Mouse (Mus musculus): ENCODE data around the gene Wdr31. TPM values are rescaled to one million over a fixed set of nuclear protein-coding genes. Genes with fewer than 3 reads are reported as not detected.
A peak's percentile ranks its signal among the peaks of the same experiment; 100 is the strongest.
"Not testable (repeated sequence)": the region's sequence is repeated elsewhere in the genome, so short reads cannot be mapped to it uniquely, and the experiment has no call there.

The Wdr31 gene
- polyA plus RNA-seq, 1 experiment from 2014 or later: 11.5 TPM

- ATAC-seq (replicated peaks; ENCODE audit: low FRiP score); H3K9ac ChIP-seq (ENCODE audit: low read length); H3K36me3 ChIP-seq (ENCODE audit: control insufficient read depth, insufficient read depth, low read length); H3K4me1 ChIP-seq (replicated peaks; ENCODE audit: control insufficient read depth, insufficient read depth, low read length); H3K9me3 ChIP-seq (ENCODE audit: control insufficient read depth, low read length); DNase-seq (ENCODE audit: low spot score); H3K27ac ChIP-seq (ENCODE audit: low read depth, low read length): not testable (repeated sequence)
- peak overlapping the region; percentile 75 for H3K4me2 ChIP-seq (ENCODE audit: low read depth, low read length, severe bottlenecking)
- H3K27me3 ChIP-seq (ENCODE audit: control insufficient read depth, insufficient read depth, low read length): peaks cover 20% of the 10 kb centered on the region
- peak overlapping the region; percentile 37 for H3K4me3 ChIP-seq (ENCODE audit: low read depth, low read length)
- 15% methylated on average over 11 of the region's 11 CpGs for WGBS
These were observed 8.9 kb upstream of the Wdr31 start for GRCm38 (mm10) chr4:62479593-62479936.

GRCm38 (mm10) chr4:62477542-62478244, 7.0 kb upstream of the Wdr31 start:
- H3K9me3 ChIP-seq (ENCODE audit: control insufficient read depth, low read length): no peaks in the 10 kb centered on the region
- no peak overlapping the region for H3K27ac ChIP-seq (ENCODE audit: low read depth, low read length)
- no peak overlapping the region for H3K4me3 ChIP-seq (ENCODE audit: low read depth, low read length)
- H3K4me1 ChIP-seq (replicated peaks; ENCODE audit: control insufficient read depth, insufficient read depth, low read length): no peaks in the 10 kb centered on the region; the same call in 1 of the 2 replicates
- no peak for DNase-seq (ENCODE audit: low spot score)
- 89% methylated on average over 6 of the region's 6 CpGs for WGBS
- no peak for ATAC-seq (replicated peaks; ENCODE audit: low FRiP score)
- no peak overlapping the region for H3K4me2 ChIP-seq (ENCODE audit: low read depth, low read length, severe bottlenecking)
- H3K27me3 ChIP-seq (ENCODE audit: control insufficient read depth, insufficient read depth, low read length): peaks cover 20% of the 10 kb centered on the region
- H3K9ac ChIP-seq (ENCODE audit: low read length): no peak overlapping the region
- H3K36me3 ChIP-seq (ENCODE audit: control insufficient read depth, insufficient read depth, low read length): no peaks in the 10 kb centered on the region

GRCm38 (mm10) chr4:62475793-62476192, 5.1 kb upstream of the Wdr31 start:
- no peak overlapping the region for H3K9ac ChIP-seq (ENCODE audit: low read length)
- no peaks in the 10 kb centered on the region; the same call in 1 of the 2 replicates for H3K4me1 ChIP-seq (replicated peaks; ENCODE audit: control insufficient read depth, insufficient read depth, low read length)
- no peak overlapping the region for H3K4me3 ChIP-seq (ENCODE audit: low read depth, low read length)
- H3K27ac ChIP-seq (ENCODE audit: low read depth, low read length): no peak overlapping the region
- WGBS: 91% methylated on average over 6 of the region's 6 CpGs
- no peaks in the 10 kb centered on the region for H3K36me3 ChIP-seq (ENCODE audit: control insufficient read depth, insufficient read depth, low read length)
- no peak overlapping the region for H3K4me2 ChIP-seq (ENCODE audit: low read depth, low read length, severe bottlenecking)
- H3K27me3 ChIP-seq (ENCODE audit: control insufficient read depth, insufficient read depth, low read length): peaks cover 16% of the 10 kb centered on the region
- DNase-seq (ENCODE audit: low spot score): no peak
- ATAC-seq (replicated peaks; ENCODE audit: low FRiP score): no peak
- H3K9me3 ChIP-seq (ENCODE audit: control insufficient read depth, low read length): no peaks in the 10 kb centered on the region

GRCm38 (mm10) chr4:62475131-62475530, 4.4 kb upstream of the Wdr31 start:
- no peak for DNase-seq (ENCODE audit: low spot score)
- no peak overlapping the region for H3K9ac ChIP-seq (ENCODE audit: low read length)

GRCm38 (mm10) chr4:62472071-62472470, 1.4 kb upstream of the Wdr31 start:
- ATAC-seq (replicated peaks; ENCODE audit: low FRiP score) (no peak), DNase-seq (ENCODE audit: low spot score) (no peak)
- no peak overlapping the region for H3K27ac ChIP-seq (ENCODE audit: low read depth, low read length)
- no peak overlapping the region for H3K4me3 ChIP-seq (ENCODE audit: low read depth, low read length)
- no peak overlapping the region for H3K9ac ChIP-seq (ENCODE audit: low read length)
- H3K36me3 ChIP-seq (ENCODE audit: control insufficient read depth, insufficient read depth, low read length): no peaks in the 10 kb centered on the region
- H3K4me1 ChIP-seq (replicated peaks; ENCODE audit: control insufficient read depth, insufficient read depth, low read length): no peaks in the 10 kb centered on the region
- H3K4me2 ChIP-seq (ENCODE audit: low read depth, low read length, severe bottlenecking): no peak overlapping the region
- 95% methylated on average over 2 of the region's 2 CpGs for WGBS
- H3K9me3 ChIP-seq (ENCODE audit: control insufficient read depth, low read length): no peaks in the 10 kb centered on the region
- no peaks in the 10 kb centered on the region for H3K27me3 ChIP-seq (ENCODE audit: control insufficient read depth, insufficient read depth, low read length)

More at GRCm38 (mm10) chr4:62475131-62475530, 4.4 kb upstream of the Wdr31 start:
- Histone ChIP-seq H3K27me3 (ENCODE audit: control insufficient read depth, insufficient read depth, low read length) (peaks cover 10% of the 10 kb centered on the region), H3K9me3 (ENCODE audit: control insufficient read depth, low read length) (no peaks in the 10 kb centered on the region), H3K27ac (ENCODE audit: low read depth, low read length) (no peak overlapping the region), H3K4me1 (replicated peaks; ENCODE audit: control insufficient read depth, insufficient read depth, low read length) (no peaks in the 10 kb centered on the region; the same call in 1 of the 2 replicates), H3K4me3 (ENCODE audit: low read depth, low read length) (no peak overlapping the region), H3K36me3 (ENCODE audit: control insufficient read depth, insufficient read depth, low read length) (no peaks in the 10 kb centered on the region), H3K4me2 (ENCODE audit: low read depth, low read length, severe bottlenecking) (no peak overlapping the region)
- no peak for ATAC-seq (replicated peaks; ENCODE audit: low FRiP score)
- 78% methylated on average over 2 of the region's 2 CpGs for WGBS

GRCm38 (mm10) chr4:62468158-62468557, 2.5 kb downstream of the Wdr31 start:
- H3K27ac ChIP-seq (ENCODE audit: low read depth, low read length): no peak overlapping the region
- no peak overlapping the region for H3K4me2 ChIP-seq (ENCODE audit: low read depth, low read length, severe bottlenecking)
- H3K4me1 ChIP-seq (replicated peaks; ENCODE audit: control insufficient read depth, insufficient read depth, low read length): no peaks in the 10 kb centered on the region
- 95% methylated on average over 1 of the region's 1 CpGs for WGBS
- ATAC-seq (replicated peaks; ENCODE audit: low FRiP score): no peak
- H3K9ac ChIP-seq (ENCODE audit: low read length): no peak overlapping the region
- H3K36me3 ChIP-seq (ENCODE audit: control insufficient read depth, insufficient read depth, low read length): no peaks in the 10 kb centered on the region
- H3K27me3 ChIP-seq (ENCODE audit: control insufficient read depth, insufficient read depth, low read length): no peaks in the 10 kb centered on the region
- no peak for DNase-seq (ENCODE audit: low spot score)
- no peak overlapping the region for H3K4me3 ChIP-seq (ENCODE audit: low read depth, low read length)
- H3K9me3 ChIP-seq (ENCODE audit: control insufficient read depth, low read length): no peaks in the 10 kb centered on the region

- DNase-seq (ENCODE audit: low spot score) (no peak), ATAC-seq (replicated peaks; ENCODE audit: low FRiP score) (no peak)
- Histone ChIP-seq H3K9me3 (ENCODE audit: control insufficient read depth, low read length) (no peaks in the 10 kb centered on the region), H3K4me3 (ENCODE audit: low read depth, low read length) (no peak overlapping the region), H3K4me1 (replicated peaks; ENCODE audit: control insufficient read depth, insufficient read depth, low read length) (no peaks in the 10 kb centered on the region), H3K9ac (ENCODE audit: low read length) (no peak overlapping the region), H3K27ac (ENCODE audit: low read depth, low read length) (no peak overlapping the region), H3K4me2 (ENCODE audit: low read depth, low read length, severe bottlenecking) (no peak overlapping the region), H3K36me3 (ENCODE audit: control insufficient read depth, insufficient read depth, low read length) (no peaks in the 10 kb centered on the region; the same call in 1 of the 2 replicates), H3K27me3 (ENCODE audit: control insufficient read depth, insufficient read depth, low read length) (no peaks in the 10 kb centered on the region)
- 97% methylated on average over 2 of the region's 2 CpGs for WGBS
These were observed 7.6 kb downstream of the Wdr31 start for GRCm38 (mm10) chr4:62463124-62463523.

- Histone ChIP-seq H3K36me3 (ENCODE audit: control insufficient read depth, insufficient read depth, low read length) (no peaks in the 10 kb centered on the region; the same call in 1 of the 2 replicates), H3K27me3 (ENCODE audit: control insufficient read depth, insufficient read depth, low read length) (no peaks in the 10 kb centered on the region), H3K9ac (ENCODE audit: low read length) (no peak overlapping the region), H3K27ac (ENCODE audit: low read depth, low read length) (no peak overlapping the region), H3K4me1 (replicated peaks; ENCODE audit: control insufficient read depth, insufficient read depth, low read length) (no peaks in the 10 kb centered on the region), H3K9me3 (ENCODE audit: control insufficient read depth, low read length) (no peaks in the 10 kb centered on the region), H3K4me2 (ENCODE audit: low read depth, low read length, severe bottlenecking) (no peak overlapping the region), H3K4me3 (ENCODE audit: low read depth, low read length) (no peak overlapping the region)
- DNase-seq (ENCODE audit: low spot score) (no peak), ATAC-seq (replicated peaks; ENCODE audit: low FRiP score) (no peak)
- WGBS: 95% methylated on average over 8 of the region's 8 CpGs
These were observed 10.3 kb downstream of the Wdr31 start for GRCm38 (mm10) chr4:62460348-62460747.

- Histone ChIP-seq H3K27me3 (ENCODE audit: control insufficient read depth, insufficient read depth, low read length) (no peaks in the 10 kb centered on the region), H3K36me3 (ENCODE audit: control insufficient read depth, insufficient read depth, low read length) (no peaks in the 10 kb centered on the region; the same call in 1 of the 2 replicates), H3K4me3 (ENCODE audit: low read depth, low read length) (no peak overlapping the region), H3K9ac (ENCODE audit: low read length) (no peak overlapping the region), H3K4me1 (replicated peaks; ENCODE audit: control insufficient read depth, insufficient read depth, low read length) (no peaks in the 10 kb centered on the region), H3K4me2 (ENCODE audit: low read depth, low read length, severe bottlenecking) (no peak overlapping the region), H3K27ac (ENCODE audit: low read depth, low read length) (no peak overlapping the region), H3K9me3 (ENCODE audit: control insufficient read depth, low read length) (no peaks in the 10 kb centered on the region)
- ATAC-seq (replicated peaks; ENCODE audit: low FRiP score) (no peak), DNase-seq (ENCODE audit: low spot score) (no peak)
- 93% methylated on average over 3 of the region's 3 CpGs for WGBS
These were observed 11.6 kb downstream of the Wdr31 start for GRCm38 (mm10) chr4:62459081-62459480.
